Mouse (Mus musculus) lung, postnatal 0 days (tissue): ENCODE results near the gene Muc3.

Experiments used
- CTCF ChIP-seq: IDR thresholded peaks from 2 replicates; pipeline ENCODE4 v1.5.1; 2016; ENCODE audit warnings: antibody characterized with exemption, mild to moderate bottlenecking
- EP300 ChIP-seq: IDR thresholded peaks from 2 replicates; pipeline ENCODE4 v1.6.1; 2016; ENCODE audit warnings: antibody characterized with exemption, mild to moderate bottlenecking, control low read depth

DNA sequence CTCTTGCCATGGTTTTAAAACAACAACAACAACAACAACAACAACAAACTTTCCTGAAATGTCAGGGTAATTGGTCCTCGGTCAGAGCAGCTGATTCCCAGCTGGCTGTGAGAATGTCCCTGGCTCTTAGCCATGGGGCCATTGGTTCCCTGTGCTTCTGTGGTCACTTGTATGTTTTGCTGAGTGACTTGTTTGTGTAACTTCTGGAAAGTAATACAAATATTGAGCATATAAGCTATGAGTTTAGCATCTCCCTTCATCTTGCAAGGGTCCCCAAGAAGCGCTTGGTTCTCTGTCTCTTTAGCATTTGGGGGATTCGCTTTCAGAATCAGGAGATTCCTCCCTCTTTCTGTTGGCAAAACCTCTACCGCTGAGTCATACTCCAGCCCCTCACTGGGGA lies 42.7 kb downstream of the Muc3 start:
- no peak for TF ChIP-seq CTCF
- no peak for TF ChIP-seq EP300
